Mouse (Mus musculus) myocyte (in vitro differentiated cells): ENCODE data around the gene Nedd9.

Experiments used
- E2F4 ChIP-seq: IDR thresholded peaks from one replicate; pipeline ENCODE4 v1.6.1; 2011; ENCODE audit warnings: mild to moderate bottlenecking, control low read depth, moderate library complexity; ENCODE audit not compliant: insufficient read depth
- MAX ChIP-seq: IDR thresholded peaks from one replicate; pipeline ENCODE4 v1.6.1; 2011; ENCODE audit warnings: low read depth, mild to moderate bottlenecking, control low read depth
- MYOD1 ChIP-seq, 3 experiments: IDR thresholded peaks; one replicate each; pipeline ENCODE4 v1.6.1; 2011; ENCODE audit warnings: control low read depth in 2 of 3, low read depth in 2 of 3, mild to moderate bottlenecking in 2 of 3, moderate library complexity in 1 of 3; ENCODE audit not compliant: insufficient read length in 2 of 3, control insufficient read depth in 1 of 3
- POLR2A ChIP-seq: IDR thresholded peaks from one replicate; pipeline ENCODE4 v1.6.1; 2011; ENCODE audit warnings: low read depth, mild to moderate bottlenecking, control low read depth, moderate library complexity; ENCODE audit not compliant: insufficient read length
- TCF12 ChIP-seq: IDR thresholded peaks from one replicate; pipeline ENCODE4 v1.6.1; 2011; ENCODE audit warnings: mild to moderate bottlenecking, control low read depth; ENCODE audit not compliant: poor library complexity, insufficient read depth, severe bottlenecking
- TCF3 ChIP-seq: IDR thresholded peaks from one replicate; pipeline ENCODE4 v1.6.1; 2011; ENCODE audit warnings: low read depth, control low read depth; ENCODE audit not compliant: insufficient read length
- USF1 ChIP-seq: IDR thresholded peaks from one replicate; pipeline ENCODE4 v1.6.1; 2011; ENCODE audit warnings: low read depth, mild to moderate bottlenecking, control low read depth, moderate library complexity

DNA sequence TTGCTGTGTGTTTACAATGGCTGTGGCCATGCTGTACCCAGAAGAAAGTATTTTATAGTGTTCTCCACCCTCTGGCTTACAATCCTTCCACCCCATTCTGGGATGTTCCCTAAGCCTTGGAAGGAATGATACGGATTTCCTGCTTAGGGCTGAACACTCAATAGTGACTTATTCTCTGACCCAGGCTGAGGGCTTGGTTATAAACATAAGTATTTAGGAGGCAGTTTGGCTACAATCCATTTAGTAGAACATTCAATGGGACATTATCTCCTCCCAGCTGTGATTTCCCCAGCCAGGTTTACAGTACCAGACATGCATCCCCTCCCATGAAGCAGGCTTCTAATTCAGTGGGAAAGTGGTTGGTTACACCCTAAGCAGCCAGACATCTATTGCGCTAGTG is 17.3 kb upstream of the Nedd9 start:
- TF ChIP-seq USF1 (no peak), MYOD1 (IDR thresholded peaks at IDR 0.05; ENCODE audit: control insufficient read depth in 1 of 3, insufficient read length in 2 of 3, low read depth in 2 of 3) (no peak), MAX (no peak), POLR2A (no peak), TCF3 (no peak), TCF12 (no peak), E2F4 (no peak)
